Mouse (Mus musculus) neural tube, embryonic 13.5 days (tissue): ENCODE data around the gene Mast4. TPM values are rescaled to one million over a fixed set of nuclear protein-coding genes. Genes with fewer than 3 reads are reported as not detected.

Experiments used
- ATAC-seq: fragments of 200-750 bp; cut with Nextera tagmentation; 2 replicates; pipeline ENCODE4 v1.8.0; 2017; ENCODE audit warnings: low read depth, mild to moderate bottlenecking, moderate TSS enrichment, moderate library complexity
- H3K27ac ChIP-seq: fragments of 300-500 bp; sonication (generic); replicated peaks from 2 replicates; pipeline ENCODE4 v1.5.1; 2015; ENCODE audit warnings: moderate library complexity, mild to moderate bottlenecking, inconsistent platforms
- H3K27me3 ChIP-seq: fragments of 300-500 bp; sonication (generic); 2 replicates; pipeline ENCODE4 v1.6.1; 2015; ENCODE audit warnings: mild to moderate bottlenecking, inconsistent platforms
- H3K36me3 ChIP-seq: fragments of 300-500 bp; sonication (generic); 2 replicates; pipeline ENCODE4 v1.6.1; 2015; ENCODE audit warnings: mild to moderate bottlenecking, inconsistent platforms
- H3K4me1 ChIP-seq: fragments of 300-500 bp; sonication (generic); replicated peaks from 2 replicates; pipeline ENCODE4 v1.6.1; 2015; ENCODE audit warnings: inconsistent platforms
- H3K4me2 ChIP-seq: fragments of 300-500 bp; sonication (generic); 2 replicates; pipeline ENCODE4 v1.6.1; 2015; ENCODE audit warnings: inconsistent platforms, mild to moderate bottlenecking, moderate library complexity
- H3K4me3 ChIP-seq: fragments of 300-500 bp; sonication (generic); 2 replicates; pipeline ENCODE4 v1.5.1; 2015; ENCODE audit warnings: mild to moderate bottlenecking, inconsistent platforms
- H3K9ac ChIP-seq: fragments of 300-500 bp; sonication (generic); 2 replicates; pipeline ENCODE4 v1.6.1; 2015; ENCODE audit warnings: moderate library complexity, mild to moderate bottlenecking, inconsistent platforms
- H3K9me3 ChIP-seq: fragments of 300-500 bp; sonication (generic); 2 replicates; pipeline ENCODE4 v1.6.1; 2016; ENCODE audit warnings: inconsistent platforms
- WGBS: fragments of 180-500 bp; shearing (Covaris S2); methylation state at CpG from one replicate; pipeline ENCODE4 v1.1.7; 2015; 5-methylcytosine and 5-hydroxymethylcytosine counted together
- polyA plus RNA-seq: library from polyadenylated mRNA; unstranded; fragments of >200 nt; fragmentation: Nextera tagmentation; extraction: Ambion mirVana; gene quantifications from 2 replicates; pipeline ENCODE4 v1.2.1, GENCODE M21; 2015

The Mast4 gene
- polyA plus RNA-seq, 1 experiment from 2014 or later: 19.5 TPM

- H3K27me3 ChIP-seq: no peaks in the 10 kb centered on the region
- no peaks in the 10 kb centered on the region for H3K4me1 ChIP-seq
- H3K27ac ChIP-seq: no peak overlapping the region
- no peaks in the 10 kb centered on the region for H3K9me3 ChIP-seq
- H3K9ac ChIP-seq: no peak overlapping the region
- 89% methylated on average over 3 of the region's 3 CpGs for WGBS
- no peak overlapping the region for H3K4me3 ChIP-seq
- H3K4me2 ChIP-seq: no peak overlapping the region
- no peaks in the 10 kb centered on the region for H3K36me3 ChIP-seq
- no peak for ATAC-seq
Observed at GRCm38 (mm10) chr13:103017661-103018060, 316.6 kb downstream of the Mast4 start.

- WGBS: 86% methylated on average over 3 of the region's 3 CpGs
- ATAC-seq: no peak
Observed at GRCm38 (mm10) chr13:103015131-103015750, 319.1 kb downstream of the Mast4 start.

GRCm38 (mm10) chr13:103014631-103015030, 319.7 kb downstream of the Mast4 start:
- Histone ChIP-seq H3K9me3 (no peaks in the 10 kb centered on the region), H3K4me2 (no peak overlapping the region), H3K4me3 (no peak overlapping the region), H3K36me3 (no peaks in the 10 kb centered on the region), H3K4me1 (no peaks in the 10 kb centered on the region), H3K9ac (no peak overlapping the region), H3K27me3 (no peaks in the 10 kb centered on the region), H3K27ac (no peak overlapping the region)
- ATAC-seq: no peak
- 52% methylated on average over 6 of the region's 6 CpGs for WGBS

More at GRCm38 (mm10) chr13:103015131-103015750, 319.1 kb downstream of the Mast4 start:
- Histone ChIP-seq H3K27me3 (no peaks in the 10 kb centered on the region), H3K27ac (no peak overlapping the region), H3K36me3 (no peaks in the 10 kb centered on the region), H3K4me2 (no peak overlapping the region), H3K4me1 (no peaks in the 10 kb centered on the region), H3K9ac (no peak overlapping the region), H3K4me3 (no peak overlapping the region), H3K9me3 (no peaks in the 10 kb centered on the region)

GRCm38 (mm10) chr13:103014222-103014621, 320.1 kb downstream of the Mast4 start:
- no peak for ATAC-seq
- Histone ChIP-seq H3K27ac (no peak overlapping the region), H3K9ac (no peak overlapping the region), H3K4me1 (no peaks in the 10 kb centered on the region), H3K4me2 (no peak overlapping the region), H3K27me3 (no peaks in the 10 kb centered on the region), H3K4me3 (no peak overlapping the region), H3K36me3 (no peaks in the 10 kb centered on the region), H3K9me3 (no peaks in the 10 kb centered on the region)
- 28% methylated on average over 1 of the region's 1 CpGs for WGBS

GRCm38 (mm10) chr13:103005227-103005626, 329.1 kb downstream of the Mast4 start:
- Histone ChIP-seq H3K4me2 (no peak overlapping the region), H3K4me1 (peaks cover 9% of the 10 kb centered on the region; the same call in 1 of the 2 replicates), H3K27me3 (0 out of 2 replicates have a peak, but pooled peaks cover 6% of the 10 kb centered on the region), H3K36me3 (no peaks in the 10 kb centered on the region), H3K27ac (no peak overlapping the region), H3K4me3 (no peak overlapping the region), H3K9ac (no peak overlapping the region), H3K9me3 (no peaks in the 10 kb centered on the region)
- no peak for ATAC-seq
- WGBS: 90% methylated on average over 2 of the region's 2 CpGs

- H3K27me3 ChIP-seq: 0 out of 2 replicates have a peak, but pooled peaks cover 6% of the 10 kb centered on the region
- no peaks in the 10 kb centered on the region for H3K36me3 ChIP-seq
- no peak overlapping the region for H3K9ac ChIP-seq
- H3K9me3 ChIP-seq: no peaks in the 10 kb centered on the region
- no peak for ATAC-seq
- H3K27ac ChIP-seq: no peak overlapping the region
- no peak overlapping the region for H3K4me2 ChIP-seq
- 5% methylated on average over 1 of the region's 1 CpGs for WGBS
- H3K4me3 ChIP-seq: no peak overlapping the region
- H3K4me1 ChIP-seq: peaks cover 9% of the 10 kb centered on the region; the same call in 1 of the 2 replicates
Observed at GRCm38 (mm10) chr13:103001831-103002230, 332.5 kb downstream of the Mast4 start.

GRCm38 (mm10) chr13:103000891-103001290, 333.4 kb downstream of the Mast4 start:
- ATAC-seq: no peak
- Histone ChIP-seq H3K4me3 (no peak overlapping the region), H3K4me1 (peaks cover 9% of the 10 kb centered on the region; the same call in 1 of the 2 replicates), H3K4me2 (no peak overlapping the region), H3K9me3 (no peaks in the 10 kb centered on the region), H3K9ac (no peak overlapping the region), H3K27me3 (0 out of 2 replicates have a peak, but pooled peaks cover 6% of the 10 kb centered on the region), H3K36me3 (no peaks in the 10 kb centered on the region), H3K27ac (no peak overlapping the region)
- WGBS: 24% methylated on average over 7 of the region's 7 CpGs

GRCm38 (mm10) chr13:102994098-102994497, 340.2 kb downstream of the Mast4 start:
- H3K9me3 ChIP-seq: no peaks in the 10 kb centered on the region
- ATAC-seq: no peak
- H3K27ac ChIP-seq: no peak overlapping the region
- no peaks in the 10 kb centered on the region for H3K36me3 ChIP-seq
- no peaks in the 10 kb centered on the region for H3K27me3 ChIP-seq
- H3K4me3 ChIP-seq: no peak overlapping the region
- peaks cover 11% of the 10 kb centered on the region for H3K4me1 ChIP-seq
- no peak overlapping the region for H3K9ac ChIP-seq
- WGBS: 89% methylated on average over 11 of the region's 11 CpGs
- no peak overlapping the region for H3K4me2 ChIP-seq

GRCm38 (mm10) chr13:102992680-102993423, 341.4 kb downstream of the Mast4 start:
- Histone ChIP-seq H3K9ac (no peak overlapping the region), H3K4me3 (no peak overlapping the region), H3K9me3 (no peaks in the 10 kb centered on the region), H3K4me2 (no peak overlapping the region), H3K27me3 (no peaks in the 10 kb centered on the region), H3K27ac (no peak overlapping the region), H3K4me1 (peaks cover 11% of the 10 kb centered on the region), H3K36me3 (no peaks in the 10 kb centered on the region)
- no peak for ATAC-seq
- 82% methylated on average over 7 of the region's 7 CpGs for WGBS

- Histone ChIP-seq H3K27ac (no peak overlapping the region), H3K4me2 (no peak overlapping the region), H3K27me3 (no peaks in the 10 kb centered on the region), H3K9ac (no peak overlapping the region), H3K4me3 (no peak overlapping the region), H3K9me3 (no peaks in the 10 kb centered on the region), H3K36me3 (no peaks in the 10 kb centered on the region), H3K4me1 (peaks cover 11% of the 10 kb centered on the region)
- 48% methylated on average over 11 of the region's 11 CpGs for WGBS
- no peak for ATAC-seq
Observed at GRCm38 (mm10) chr13:102991928-102992327, 342.4 kb downstream of the Mast4 start.

- Histone ChIP-seq H3K9me3 (no peaks in the 10 kb centered on the region), H3K4me2 (no peak overlapping the region), H3K36me3 (no peaks in the 10 kb centered on the region), H3K4me1 (peaks cover 11% of the 10 kb centered on the region), H3K9ac (no peak overlapping the region), H3K27me3 (no peaks in the 10 kb centered on the region), H3K27ac (no peak overlapping the region), H3K4me3 (no peak overlapping the region)
- WGBS: 89% methylated on average over 7 of the region's 7 CpGs
- ATAC-seq: no peak
Observed at GRCm38 (mm10) chr13:102991196-102991595, 343.1 kb downstream of the Mast4 start.

GRCm38 (mm10) chr13:102990085-102990484, 344.2 kb downstream of the Mast4 start:
- Histone ChIP-seq H3K27ac (no peak overlapping the region), H3K4me1 (peaks cover 11% of the 10 kb centered on the region), H3K4me2 (no peak overlapping the region), H3K4me3 (no peak overlapping the region), H3K27me3 (no peaks in the 10 kb centered on the region), H3K36me3 (no peaks in the 10 kb centered on the region), H3K9me3 (no peaks in the 10 kb centered on the region), H3K9ac (no peak overlapping the region)
- 79% methylated on average over 1 of the region's 1 CpGs for WGBS
- ATAC-seq: no peak
